Mouse (Mus musculus) lung, postnatal 0 days (tissue): ENCODE data around the gene Cabp7.

ENCODE experiments used
- CTCF ChIP-seq: IDR thresholded peaks from 2 replicates; pipeline ENCODE4 v1.5.1; 2016; ENCODE audit warnings: antibody characterized with exemption, mild to moderate bottlenecking
- EP300 ChIP-seq: IDR thresholded peaks from 2 replicates; pipeline ENCODE4 v1.6.1; 2016; ENCODE audit warnings: antibody characterized with exemption, mild to moderate bottlenecking, control low read depth

DNA sequence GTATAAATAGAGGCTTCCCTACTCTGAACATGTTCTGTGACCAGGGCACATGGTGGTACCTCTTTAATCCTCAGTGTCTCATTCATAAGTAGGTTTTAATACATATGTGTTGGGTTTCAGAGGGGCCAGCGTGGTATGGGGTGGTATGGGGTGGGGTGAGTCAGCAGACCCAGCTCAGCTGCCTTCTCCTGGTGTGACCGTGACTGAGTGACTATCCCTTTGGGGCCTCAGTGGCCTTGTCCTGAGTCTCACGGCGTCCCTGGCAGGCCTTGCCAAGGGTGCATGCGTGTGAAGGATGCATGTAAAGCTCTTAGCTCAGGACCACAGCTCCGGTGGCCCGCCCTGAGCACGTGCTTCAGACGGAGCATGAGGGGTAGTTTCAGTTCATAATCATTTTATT lies 26.6 kb downstream of the Cabp7 start:
- no peak for TF ChIP-seq CTCF
- TF ChIP-seq EP300 = no peak
